ENCODE assay signal across 8 mouse cellular contexts in genomic region chr10:8431857-8432256, GRCm38 (mm10).
A peak's percentile ranks its signal among the peaks of the same experiment; 100 is the strongest.
DNase-seq lines count a peak whose midpoint lies in the region; ATAC-seq and TF ChIP-seq lines count a peak whose summit lies in the region.
"Had no signal": no experiment of that assay in that cellular context is flagged by ENCODE, and none has a peak within 500 bp of the region (broad histone marks: within the 10 kb centered on the region; RNA-seq: fewer than 3 reads in every experiment).

No protein-coding gene starts in this region.

- H3K9ac ChIP-seq in hindbrain, postnatal 0 days (replicated peaks; ENCODE audit: low read length) = no peak overlapping the region
- H3K9ac ChIP-seq in hindbrain, embryonic 12.5 days = no peak overlapping the region

- POLR2A ChIA-PET in Patski (lab: Charles Lee) = interaction anchor here (0.6 kb wide), 1 partner anchor 191 kb away, joined by 3 read pairs; no protein-coding TSS in a partner anchor

- intact Hi-C loops in gastrocnemius, postnatal 14 days (cut with DNase I; ENCODE audit: low total_unique reads) = no loop called here

- H3K4me2 ChIP-seq in hindbrain, postnatal 0 days (ENCODE audit: low read depth, low read length) = no peak overlapping the region
- no peak overlapping the region for H3K4me2 ChIP-seq in hindbrain, embryonic 12.5 days (replicated peaks)

- TF ChIP-seq CTCF in hindbrain, postnatal 0 days (IDR thresholded peaks at IDR 0.05; ENCODE audit: low read depth) = no peak
- TF ChIP-seq CTCF in Patski (IDR thresholded peaks at IDR 0.05) = no peak

- no peaks in the 10 kb centered on the region for H3K36me3 ChIP-seq in hindbrain, postnatal 0 days (ENCODE audit: insufficient read depth, low read length)
- H3K36me3 ChIP-seq in hindbrain, embryonic 12.5 days = no peaks in the 10 kb centered on the region

- H3K27ac ChIP-seq in hindbrain, postnatal 0 days = no peak overlapping the region
- H3K27ac ChIP-seq in hindbrain, embryonic 12.5 days = no peak overlapping the region

- DNase-seq in hindbrain, postnatal 0 days (ENCODE audit: low spot score) = peak; percentile 66
- DNase-seq in Patski (ENCODE audit: low read depth, low spot score) = peak; percentile 31
- DNase-seq in gastrocnemius, postnatal 14 days = peak; percentile 19
- DNase-seq in lung, postnatal 36 days = peak; percentile 30
- no peak for DNase-seq in right cerebral cortex, postnatal 25 days
- no peak for DNase-seq in ovary, postnatal 10 days (ENCODE audit: low spot score)
- DNase-seq: cerebellum, adult 11 months had no signal

- peak; percentile 74 for ATAC-seq in hindbrain, postnatal 0 days
- no peak for ATAC-seq in hindbrain, embryonic 12.5 days (ENCODE audit: low FRiP score)
- peak; percentile 51 for ATAC-seq in Patski

- H3K27me3 ChIP-seq in hindbrain, postnatal 0 days (ENCODE audit: insufficient read depth, low read length) = no peaks in the 10 kb centered on the region
- no peaks in the 10 kb centered on the region for H3K27me3 ChIP-seq in hindbrain, embryonic 12.5 days
- no peaks in the 10 kb centered on the region for H3K27me3 ChIP-seq in Patski

- H3K4me3 ChIP-seq in hindbrain, postnatal 0 days (ENCODE audit: low read length) = no peak overlapping the region
- no peak overlapping the region for H3K4me3 ChIP-seq in hindbrain, embryonic 12.5 days

- H3K9me3 ChIP-seq in hindbrain, postnatal 0 days (ENCODE audit: low read length) = no peaks in the 10 kb centered on the region
- no peaks in the 10 kb centered on the region for H3K9me3 ChIP-seq in hindbrain, embryonic 12.5 days (replicated peaks)

- in situ Hi-C loops in Patski (cut with MboI; ENCODE audit: low pct_unique_long_range_greater_than_20kb) = no loop called here

- CTCF ChIA-PET in Patski (lab: Charles Lee) = no interaction called here

- WGBS in hindbrain, postnatal 0 days = 62% methylated on average over 2 of the region's 2 CpGs
- 84% methylated on average over 2 of the region's 2 CpGs for WGBS in hindbrain, embryonic 12.5 days

- peaks cover 10% of the 10 kb centered on the region; the same call in 1 of the 2 replicates for H3K4me1 ChIP-seq in hindbrain, postnatal 0 days (ENCODE audit: insufficient read depth, low read length)
- peaks cover 13% of the 10 kb centered on the region for H3K4me1 ChIP-seq in hindbrain, embryonic 12.5 days

Comparison
In these comparisons a context has a peak if more than half of its experiments do, and no peak if none do; other contexts are left out.
1. DNase-seq: peak in hindbrain, postnatal 0 days (single experiment), Patski (single experiment), gastrocnemius, postnatal 14 days (single experiment) and lung, postnatal 36 days (single experiment); none in right cerebral cortex, postnatal 25 days (single experiment) and ovary, postnatal 10 days (single experiment).